Mouse (Mus musculus) megakaryocyte-erythroid progenitor cell, adult 5-6 weeks (primary cell): ENCODE results near the gene Gm21095. TPM values are rescaled to one million over a fixed set of nuclear protein-coding genes. Genes with fewer than 3 reads are reported as not detected.
"Not testable (repeated sequence)": the region's sequence is repeated elsewhere in the genome, so short reads cannot be mapped to it uniquely, and the experiment has no call there.

ENCODE experiments used
- ATAC-seq: replicated peaks from 2 replicates; pipeline ENCODE4 v1.8.0; 2016; ENCODE audit warnings: mild to moderate bottlenecking, inconsistent platforms; ENCODE audit not compliant: severe bottlenecking, poor library complexity, low FRiP score, low TSS enrichment
- total RNA-seq, 2 experiments: library from RNA; stranded (forward) in 1 of 2; stranded (reverse) in 1 of 2; fragments of 200-1000, 215-1000 nt in 1 of 2; fragments of >200 nt in 1 of 2; fragmentation: Nextera tagmentation in 1 of 2; gene quantifications; 2 replicates each; pipeline ENCODE4 v1.2.3; 2014 to 2017

Gm21095 gene
- total RNA-seq (2014; fragmentation: Nextera tagmentation): not detected in 2 replicates
- total RNA-seq (2017): not detected in 2 replicates

DNA sequence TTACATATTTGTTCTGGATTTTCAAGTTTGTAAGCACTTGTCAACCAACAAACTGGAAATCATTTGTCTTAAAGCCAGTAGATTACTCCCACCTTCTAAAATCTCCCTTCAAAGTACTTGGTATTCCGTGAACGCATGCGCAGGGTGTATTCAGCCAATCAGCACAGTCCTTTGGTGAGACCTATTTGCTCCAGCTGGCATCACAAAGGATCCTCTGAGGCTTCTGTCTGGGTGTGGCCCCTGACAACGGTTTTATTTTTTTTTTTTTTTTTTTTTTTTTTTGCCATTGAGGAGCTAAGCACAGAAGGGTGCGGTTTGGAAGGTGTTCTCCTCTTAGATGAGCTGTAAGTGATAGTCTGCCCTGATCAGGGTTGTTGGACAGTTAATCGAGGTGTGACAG is at the start of gene Gm21095:
Gene Gm21095, plus strand, starts transcription at position 301 of the 400 bp plus-strand sequence.
- not testable (repeated sequence) for ATAC-seq
